Mouse (Mus musculus): Measurements from ENCODE around the gene Eif2b5. TPM values are rescaled to one million over a fixed set of nuclear protein-coding genes. Genes with fewer than 3 reads are reported as not detected.
A peak's percentile ranks its signal among the peaks of the same experiment; 100 is the strongest.

Eif2b5 gene
- total RNA-seq, 2 experiments from 2014 or later: 46.0 to 53.3 TPM

GRCm38 (mm10) chr16:20535296-20536080 is 36.9 kb downstream of the Eif2b5 start, which contains the start of gene Ap2m1:
Gene Ap2m1, plus strand, starts transcription at chr16:20535478.
- peak; percentile 75 to 79 for DNase-seq (ENCODE audit: extremely low spot score in 1 of 2, low spot score in 1 of 2)

DNA sequence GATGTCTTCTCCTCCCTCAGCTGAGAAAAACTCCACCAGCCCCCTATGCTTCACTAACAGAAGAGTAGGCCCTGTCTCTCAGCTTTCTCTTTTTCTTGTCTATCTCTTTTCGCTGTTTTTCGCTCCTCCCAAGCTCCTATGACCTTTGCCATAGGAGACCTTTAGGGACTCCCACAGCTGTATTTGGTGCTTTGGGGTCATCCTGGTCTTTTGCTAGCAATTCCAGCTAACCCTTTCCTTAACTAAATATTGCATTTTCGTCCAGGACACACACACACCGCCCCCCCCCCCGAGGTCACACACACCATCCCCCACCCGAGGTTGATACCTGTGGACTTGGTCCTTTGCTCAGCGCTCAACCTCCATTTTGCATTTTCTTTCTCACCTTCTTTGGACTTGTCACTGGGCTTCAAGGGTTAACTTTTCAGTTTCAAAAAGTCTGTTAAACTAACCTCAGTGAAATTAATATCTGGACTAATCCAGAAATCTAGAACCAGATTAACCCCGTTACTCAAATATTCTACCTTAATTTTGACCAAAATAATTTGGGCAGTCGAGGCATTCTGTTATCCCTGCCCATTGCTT is 37.6 kb downstream of the Eif2b5 start:
- DNase-seq (ENCODE audit: extremely low spot score in 1 of 2, low spot score in 1 of 2): no peak

- no peak for DNase-seq (ENCODE audit: extremely low spot score in 1 of 2, low spot score in 1 of 2)
Observed at GRCm38 (mm10) chr16:20537071-20537471, 38.5 kb downstream of the Eif2b5 start.

DNA sequence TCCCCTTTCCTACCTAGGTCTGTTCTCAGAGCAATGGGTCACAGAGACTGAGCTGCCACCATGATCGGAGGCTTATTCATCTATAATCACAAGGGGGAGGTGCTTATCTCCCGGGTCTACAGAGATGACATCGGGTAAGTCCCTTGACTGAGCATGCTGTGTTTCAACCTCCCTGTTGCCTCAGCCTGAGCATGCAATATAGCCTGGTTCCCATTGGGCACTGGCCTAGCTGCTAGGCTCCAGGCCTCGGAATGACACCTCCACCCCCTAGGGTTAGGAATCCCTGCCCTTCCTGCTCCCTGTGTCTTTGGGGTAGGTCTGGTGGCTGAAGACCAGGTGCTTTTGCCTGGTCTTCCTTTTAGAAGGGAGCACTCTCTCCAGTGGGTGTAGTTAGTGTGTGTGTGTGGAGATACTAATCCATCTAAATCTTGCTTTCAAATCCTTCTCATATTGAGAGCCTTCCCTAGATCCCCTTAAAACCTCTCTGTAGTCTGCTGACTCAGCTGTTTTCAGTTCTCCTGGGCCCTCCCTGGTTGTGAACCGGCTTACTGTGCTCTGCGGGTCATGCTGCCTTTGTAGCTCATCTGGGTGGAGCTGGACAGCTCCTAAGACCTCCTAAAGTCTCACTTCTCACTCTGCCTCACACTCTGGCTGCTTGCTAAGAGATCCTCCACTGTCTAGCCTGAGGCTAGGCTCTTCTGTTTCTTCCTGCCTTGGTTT is 39.1 kb downstream of the Eif2b5 start:
- DNase-seq (ENCODE audit: extremely low spot score in 1 of 2, low spot score in 1 of 2): no peak

DNA sequence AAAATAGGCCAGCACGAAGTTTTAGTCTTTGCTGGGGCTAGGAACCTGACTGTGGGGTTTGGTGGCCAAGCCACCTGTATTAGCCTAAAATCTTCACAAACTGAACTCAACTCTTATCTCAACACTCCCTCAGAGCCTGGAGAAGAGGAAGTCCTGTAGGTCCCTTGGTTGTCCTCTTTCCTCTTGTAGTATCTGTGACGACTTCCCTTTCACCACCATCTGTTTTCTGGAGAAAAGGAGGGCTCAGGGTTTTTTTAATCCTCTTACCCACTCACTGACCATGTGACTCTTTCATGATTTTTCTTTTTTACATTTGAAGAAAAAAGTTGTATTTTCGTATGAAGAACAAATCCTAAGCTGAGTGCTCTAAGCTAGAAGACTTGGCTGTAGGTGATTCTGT is 41.0 kb downstream of the Eif2b5 start:
- DNase-seq (ENCODE audit: extremely low spot score in 1 of 2, low spot score in 1 of 2): no peak

GRCm38 (mm10) chr16:20540438-20540837 is 41.8 kb downstream of the Eif2b5 start:
- DNase-seq (ENCODE audit: extremely low spot score in 1 of 2, low spot score in 1 of 2): no peak

- no peak for DNase-seq (ENCODE audit: extremely low spot score in 1 of 2, low spot score in 1 of 2)
Observed at GRCm38 (mm10) chr16:20545696-20546095, 47.1 kb downstream of the Eif2b5 start.

DNA sequence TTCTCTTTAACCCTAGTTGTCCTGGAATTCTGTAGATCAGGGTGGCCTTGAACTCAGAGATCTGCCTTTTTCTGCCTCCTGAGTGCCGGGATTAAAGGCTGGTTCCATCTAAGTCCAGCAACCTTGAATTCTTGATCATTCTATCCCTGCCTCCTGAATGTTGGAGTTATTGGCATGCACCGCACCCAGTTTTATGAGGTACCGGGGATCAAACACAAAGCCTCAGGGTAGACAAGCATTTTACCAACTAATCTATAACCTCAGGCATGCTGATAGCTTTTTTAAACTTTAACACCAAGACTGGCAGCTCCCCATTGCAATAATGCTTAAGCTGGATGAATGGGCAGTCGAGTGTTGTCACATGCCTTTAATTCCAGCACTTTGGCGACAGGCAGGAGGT is 48.8 kb downstream of the Eif2b5 start:
- DNase-seq (ENCODE audit: extremely low spot score in 1 of 2, low spot score in 1 of 2): no peak

GRCm38 (mm10) chr16:20548096-20548948 is 49.7 kb downstream of the Eif2b5 start, which contains the start of gene Abcf3:
Gene Abcf3, plus strand, starts transcription at chr16:20548577.
- DNase-seq (ENCODE audit: extremely low spot score in 1 of 2, low spot score in 1 of 2): peak; percentile 88 to 92

DNA sequence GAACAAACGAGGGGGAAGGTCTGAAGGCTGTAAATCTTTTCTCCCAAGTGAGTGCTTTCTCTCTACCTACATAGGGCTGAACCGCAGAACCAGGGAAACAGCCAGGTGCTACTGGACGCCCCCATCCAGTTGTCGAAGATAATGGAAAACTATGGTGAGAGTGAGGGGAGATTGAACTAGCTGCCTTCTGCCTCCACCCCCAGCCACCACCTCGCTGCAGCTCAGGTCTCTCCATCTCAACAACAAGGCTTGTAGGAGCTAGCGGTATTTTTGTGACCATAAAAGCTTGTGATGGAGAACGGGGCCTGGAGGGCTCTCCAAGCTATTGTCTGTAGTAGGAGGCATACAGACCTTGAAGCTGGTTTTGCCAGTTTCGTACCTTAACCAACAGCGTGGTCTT is 50.5 kb downstream of the Eif2b5 start:
- no peak for DNase-seq (ENCODE audit: extremely low spot score in 1 of 2, low spot score in 1 of 2)

DNA sequence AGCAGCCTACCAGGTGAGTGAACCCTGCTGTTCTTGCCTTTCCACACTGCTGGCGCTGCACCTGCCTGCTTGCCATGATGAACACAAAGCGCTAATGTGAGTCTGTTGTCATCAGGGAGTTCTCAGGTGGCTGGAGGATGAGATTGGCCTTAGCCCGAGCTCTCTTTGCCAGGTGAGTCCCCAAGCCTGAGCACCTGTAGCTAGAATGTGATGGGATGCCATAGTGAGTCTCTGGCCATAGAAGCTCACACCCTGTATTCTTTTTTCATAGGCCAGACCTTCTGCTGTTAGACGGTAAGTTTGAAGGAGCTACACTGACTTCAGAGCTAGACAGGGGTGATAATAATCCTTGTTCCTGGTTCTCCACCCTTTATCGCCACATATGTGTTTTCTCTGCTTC is 53.1 kb downstream of the Eif2b5 start:
- no peak for DNase-seq (ENCODE audit: extremely low spot score in 1 of 2, low spot score in 1 of 2)

DNA sequence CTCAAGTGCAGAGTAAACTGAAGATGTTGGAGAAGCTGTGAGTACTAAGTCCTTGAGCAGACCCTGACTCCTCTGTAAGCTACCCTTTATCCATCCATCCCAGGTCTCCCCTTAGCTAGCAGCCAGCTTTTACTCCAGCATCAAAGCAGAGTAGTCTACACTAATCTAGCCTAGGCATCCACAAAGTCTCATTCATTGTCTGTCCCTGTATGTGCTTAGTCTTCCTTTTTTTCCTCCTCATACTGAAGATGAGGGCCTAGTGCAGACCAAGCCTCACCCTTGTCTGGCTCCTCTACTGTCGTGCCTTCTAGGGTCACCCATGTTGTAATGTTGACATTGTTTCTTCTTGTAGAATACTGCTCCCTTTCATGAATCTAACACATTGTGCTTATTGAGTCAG is 54.0 kb downstream of the Eif2b5 start:
- no peak for DNase-seq (ENCODE audit: extremely low spot score in 1 of 2, low spot score in 1 of 2)

- DNase-seq (ENCODE audit: extremely low spot score in 1 of 2, low spot score in 1 of 2): no peak
Observed at GRCm38 (mm10) chr16:20555000-20555399, 56.4 kb downstream of the Eif2b5 start.

- DNase-seq (ENCODE audit: extremely low spot score in 1 of 2, low spot score in 1 of 2): no peak
Observed at GRCm38 (mm10) chr16:20557381-20557780, 58.8 kb downstream of the Eif2b5 start.

Other genes with a start within 250 kb of the Eif2b5 start
- 10 to 100 TPM; 53.5 to 64.1 TPM for gene Parl, start 196.4 kb upstream of the Eif2b5 start, total RNA-seq (2021)
- not detected for gene Cyp2ab1, start 173.4 kb upstream of the Eif2b5 start, total RNA-seq (2021)
- gene Abcc5, start 72.4 kb upstream of the Eif2b5 start, total RNA-seq (2021): 100 to 1,000 TPM; 168 to 224 TPM
- gene Dvl3, start 18.2 kb downstream of the Eif2b5 start, total RNA-seq (2021): 10 to 100 TPM; 57.2 to 68.3 TPM
- 100 to 1,000 TPM; 753 to 800 TPM for gene Ap2m1, start 36.7 kb downstream of the Eif2b5 start, total RNA-seq (2021)
- gene Abcf3, start 49.8 kb downstream of the Eif2b5 start, total RNA-seq (2021): 10 to 100 TPM; 79.4 to 89.4 TPM
- 10 to 100 TPM; 22.8 to 24.2 TPM for gene Vwa5b2, start 90.7 kb downstream of the Eif2b5 start, total RNA-seq (2021)
- 1 to 10 TPM; 2.7 to 3.1 TPM for gene Eef1akmt4, start 112.8 kb downstream of the Eif2b5 start, total RNA-seq (2021)
- gene Gm49333, start 112.8 kb downstream of the Eif2b5 start, total RNA-seq (2021): not detected
- 10 to 100 TPM; 14.2 to 15.7 TPM for gene Alg3, start 112.9 kb downstream of the Eif2b5 start, total RNA-seq (2021)
- 10 to 100 TPM; 85.0 to 97.0 TPM for gene Camk2n2, start 122.5 kb downstream of the Eif2b5 start, total RNA-seq (2021)
- 10 to 100 TPM; 24.8 to 30.6 TPM for gene Ece2, start 131.0 kb downstream of the Eif2b5 start, total RNA-seq (2021)
- gene Psmd2, start 152.8 kb downstream of the Eif2b5 start, total RNA-seq (2021): 100 to 1,000 TPM; 220 to 240 TPM
- 100 to 1,000 TPM; 289 to 306 TPM for gene Eif4g1, start 169.5 kb downstream of the Eif2b5 start, total RNA-seq (2021)
- 100 to 1,000 TPM; 489 to 490 TPM for gene Fam131a, start 194.4 kb downstream of the Eif2b5 start, total RNA-seq (2021)
- 10 to 100 TPM; 24.8 to 26.2 TPM for gene Polr2h, start 218.8 kb downstream of the Eif2b5 start, total RNA-seq (2021)
- 10 to 100 TPM; 63.8 to 76.4 TPM for gene Clcn2, start 218.9 kb downstream of the Eif2b5 start, total RNA-seq (2021)
- 10 to 100 TPM; 62.2 to 79.5 TPM for gene Chrd, start 234.3 kb downstream of the Eif2b5 start, total RNA-seq (2021)
- 10 to 100 TPM in 1 of 2 experiments, 1 to 10 TPM in 1; 9.0 to 14.2 TPM for gene Thpo, start 235.7 kb downstream of the Eif2b5 start, total RNA-seq (2021)